Mouse (Mus musculus) lung, postnatal 14 days (tissue): ENCODE measurements at regions not wholly inside any gene's neighbourhood (a gene's known extent, or its start where the extent isn't known, plus 50 kb on each side); places are given as distances from the start of the nearest gene placed in this dataset.
A peak's percentile ranks its signal among the peaks of the same experiment; 100 is the strongest.

Source experiments
- DNase-seq: peaks from one replicate; pipeline ENCODE4 v3.0.0; 2021

GRCm38 (mm10) chr9:113417106-113417505, 291.0 kb downstream of the Pdcd6ip start:
- DNase-seq: no peak

GRCm38 (mm10) chr9:113415511-113415931, 292.5 kb downstream of the Pdcd6ip start:
- DNase-seq: no peak

- no peak for DNase-seq
Measured at GRCm38 (mm10) chr9:113414690-113415089, 293.4 kb downstream of the Pdcd6ip start.

- no peak for DNase-seq
Measured at GRCm38 (mm10) chr9:113413851-113414250, 294.2 kb downstream of the Pdcd6ip start.

GRCm38 (mm10) chr9:113411638-113412037, 296.4 kb downstream of the Pdcd6ip start:
- DNase-seq: no peak

- DNase-seq: no peak
Measured at GRCm38 (mm10) chr9:113408521-113408920, 299.5 kb downstream of the Pdcd6ip start.

- no peak for DNase-seq
Measured at GRCm38 (mm10) chr9:113394320-113394719, 313.7 kb downstream of the Pdcd6ip start.

GRCm38 (mm10) chr9:113387356-113387755, 320.7 kb downstream of the Pdcd6ip start:
- no peak for DNase-seq

GRCm38 (mm10) chr9:113381591-113382110, 326.4 kb downstream of the Pdcd6ip start:
- DNase-seq: no peak

GRCm38 (mm10) chr9:113380408-113381129, 327.5 kb downstream of the Pdcd6ip start:
- DNase-seq: no peak

GRCm38 (mm10) chr9:113378525-113378924, 329.5 kb downstream of the Pdcd6ip start:
- no peak for DNase-seq

GRCm38 (mm10) chr9:113371718-113372306, 336.2 kb downstream of the Pdcd6ip start:
- no peak for DNase-seq

GRCm38 (mm10) chr9:113347942-113348341, 360.1 kb downstream of the Pdcd6ip start:
- no peak for DNase-seq

GRCm38 (mm10) chr9:113346531-113346930, 361.5 kb downstream of the Pdcd6ip start:
- no peak for DNase-seq

GRCm38 (mm10) chr9:113342131-113342530, 365.9 kb downstream of the Pdcd6ip start:
- no peak for DNase-seq

- peak; percentile 1 for DNase-seq
Measured at GRCm38 (mm10) chr9:113340838-113341237, 367.2 kb downstream of the Pdcd6ip start.

- no peak for DNase-seq
Measured at GRCm38 (mm10) chr9:113340036-113340435, 368.0 kb downstream of the Pdcd6ip start.

GRCm38 (mm10) chr9:113324489-113324888, 383.6 kb downstream of the Pdcd6ip start:
- DNase-seq: no peak

GRCm38 (mm10) chr9:113309707-113310574, 398.1 kb downstream of the Pdcd6ip start:
- no peak for DNase-seq

GRCm38 (mm10) chr9:113305761-113306160, 402.3 kb downstream of the Pdcd6ip start:
- DNase-seq: no peak

GRCm38 (mm10) chr9:113302429-113302828, 405.6 kb downstream of the Pdcd6ip start:
- no peak for DNase-seq

GRCm38 (mm10) chr9:113300846-113301245, 407.2 kb downstream of the Pdcd6ip start:
- no peak for DNase-seq

- no peak for DNase-seq
Measured at GRCm38 (mm10) chr9:113299900-113300299, 408.2 kb downstream of the Pdcd6ip start.
